Mouse (Mus musculus): ENCODE data around the gene Dppa4. TPM values are rescaled to one million over a fixed set of nuclear protein-coding genes. Genes with fewer than 3 reads are reported as not detected.

The Dppa4 gene
- polyA plus RNA-seq, 1 experiment from 2014 or later, result not detected

DNA sequence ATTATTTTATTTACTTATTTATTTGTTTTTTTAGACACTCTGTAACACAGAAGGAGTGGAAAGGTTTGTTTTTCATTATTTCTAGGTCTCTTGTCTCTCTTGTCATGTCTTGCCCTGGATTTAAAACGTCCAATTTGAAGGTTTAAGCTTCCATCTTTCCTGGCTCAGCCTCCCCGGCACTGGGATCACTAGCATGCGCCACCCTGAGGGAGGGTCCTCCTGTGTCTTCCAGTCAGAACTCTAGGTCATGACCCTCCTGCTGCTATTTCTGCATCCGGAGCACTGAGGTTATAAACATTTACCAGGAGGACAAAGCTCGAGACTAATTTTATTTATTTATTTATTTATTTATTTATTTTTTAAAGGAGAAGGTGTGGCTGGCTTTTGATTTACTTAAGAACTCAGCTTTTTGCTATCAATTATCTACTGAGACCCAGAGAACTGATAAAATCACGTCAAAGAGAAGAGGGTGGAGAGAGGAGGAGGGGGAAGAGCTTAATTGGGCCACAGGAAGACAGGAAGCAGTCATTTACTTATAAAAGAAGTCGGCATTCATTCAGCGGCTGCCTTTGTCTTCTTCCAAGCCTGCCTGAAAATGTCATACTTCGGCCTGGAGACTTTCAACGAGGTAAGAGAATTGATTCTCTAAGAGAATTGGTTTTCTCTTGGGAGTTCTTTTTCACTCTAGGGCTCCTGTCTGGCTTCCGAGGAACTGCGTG, 26.5 kb downstream of the Dppa4 start:
- Histone ChIP-seq H3K36me3 (ENCODE audit: control insufficient read depth, insufficient read depth, low read length) (no peaks in the 10 kb centered on the region), H3K4me2 (ENCODE audit: low read depth, low read length) (no peak overlapping the region), H3K9ac (replicated peaks; ENCODE audit: low read depth, low read length) (no peak overlapping the region), H3K4me1 (ENCODE audit: control insufficient read depth, insufficient read depth, low read length) (no peaks in the 10 kb centered on the region), H3K27me3 (ENCODE audit: control insufficient read depth, insufficient read depth, low read length) (no peaks in the 10 kb centered on the region), H3K27ac (ENCODE audit: low read depth, low read length) (no peak overlapping the region), H3K9me3 (ENCODE audit: control insufficient read depth, low read length) (no peaks in the 10 kb centered on the region), H3K4me3 (ENCODE audit: low read depth, low read length) (no peak overlapping the region)
- no peak for ATAC-seq (ENCODE audit: low read depth)
- WGBS, result 80% methylated on average over 12 of the region's 12 CpGs

DNA sequence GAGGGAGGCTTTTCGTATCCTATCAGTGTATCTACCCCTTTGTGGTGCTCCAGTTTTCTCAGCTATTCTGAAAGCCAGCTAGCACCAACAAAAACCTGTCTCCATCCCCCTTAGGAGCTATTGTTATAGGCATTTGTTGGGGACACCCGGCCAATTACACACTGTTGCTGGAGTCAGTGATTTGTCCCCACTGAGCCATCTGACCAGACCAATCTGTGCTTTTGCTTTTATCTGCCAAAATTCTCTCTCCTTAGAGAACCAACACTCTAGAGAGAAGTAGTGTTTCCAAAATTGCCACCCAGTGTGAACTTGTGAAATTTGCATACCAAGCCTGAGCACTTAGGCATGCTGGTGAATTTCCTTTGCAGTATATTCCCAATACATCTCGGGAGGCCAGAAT, 31.8 kb downstream of the Dppa4 start:
- H3K27ac ChIP-seq (ENCODE audit: low read depth, low read length), result no peak overlapping the region
- no peaks in the 10 kb centered on the region for H3K36me3 ChIP-seq (ENCODE audit: control insufficient read depth, insufficient read depth, low read length)
- no peaks in the 10 kb centered on the region for H3K9me3 ChIP-seq (ENCODE audit: control insufficient read depth, low read length)
- WGBS, result 93% methylated on average over 3 of the region's 3 CpGs
- H3K9ac ChIP-seq (replicated peaks; ENCODE audit: low read depth, low read length), result no peak overlapping the region
- ATAC-seq (ENCODE audit: low read depth), result no peak
- H3K4me1 ChIP-seq (ENCODE audit: control insufficient read depth, insufficient read depth, low read length), result no peaks in the 10 kb centered on the region
- no peak overlapping the region for H3K4me3 ChIP-seq (ENCODE audit: low read depth, low read length)
- no peak overlapping the region for H3K4me2 ChIP-seq (ENCODE audit: low read depth, low read length)
- H3K27me3 ChIP-seq (ENCODE audit: control insufficient read depth, insufficient read depth, low read length), result no peaks in the 10 kb centered on the region

DNA sequence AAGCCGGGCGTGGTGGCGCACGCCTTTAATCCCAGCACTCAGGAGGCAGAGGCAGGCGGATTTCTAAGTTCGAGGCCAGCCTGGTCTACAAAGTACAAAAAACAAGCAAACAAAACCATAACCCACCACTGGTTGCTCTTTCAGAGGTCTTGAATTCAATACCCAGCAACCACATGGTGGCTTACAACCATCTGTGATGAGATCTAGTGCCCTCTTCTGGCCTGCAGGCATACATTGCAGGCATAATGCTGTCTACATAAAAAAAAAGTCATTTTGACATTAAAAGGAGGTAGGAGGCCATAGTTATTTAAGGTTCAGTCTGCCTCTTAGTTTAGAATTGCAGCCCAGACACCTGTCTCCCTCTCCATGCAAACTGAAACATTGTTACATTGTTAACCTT, 37.2 kb downstream of the Dppa4 start:
- H3K27me3 ChIP-seq (ENCODE audit: control insufficient read depth, insufficient read depth, low read length), result no peaks in the 10 kb centered on the region
- no peak for ATAC-seq (ENCODE audit: low read depth)
- WGBS, result 97% methylated on average over 6 of the region's 6 CpGs

DNA sequence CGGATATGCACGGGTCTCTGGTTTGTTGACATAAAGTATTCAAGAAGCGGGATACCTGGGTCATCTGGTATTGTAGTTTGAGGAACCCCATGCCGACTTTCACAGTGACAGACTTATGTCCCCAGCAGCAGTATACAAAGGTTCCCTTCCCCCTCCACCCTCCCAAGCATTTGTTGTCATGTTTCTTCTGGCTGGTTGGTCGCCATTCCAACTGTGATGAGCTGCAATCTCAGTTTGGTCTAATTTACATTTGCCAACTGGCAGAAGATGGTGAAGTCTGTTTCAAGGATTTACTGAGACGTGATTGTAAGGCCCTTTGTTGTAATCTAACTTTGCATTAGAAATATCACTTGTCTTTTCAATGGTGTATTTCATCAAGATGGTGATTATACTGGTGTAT, 39.6 kb downstream of the Dppa4 start:
- H3K4me3 ChIP-seq (ENCODE audit: low read depth, low read length), result no peak overlapping the region
- H3K4me2 ChIP-seq (ENCODE audit: low read depth, low read length), result no peak overlapping the region
- no peak overlapping the region for H3K27ac ChIP-seq (ENCODE audit: low read depth, low read length)
- H3K9ac ChIP-seq (replicated peaks; ENCODE audit: low read depth, low read length), result no peak overlapping the region
- WGBS, result 71% methylated on average over 6 of the region's 6 CpGs
- no peak for ATAC-seq (ENCODE audit: low read depth)
- no peaks in the 10 kb centered on the region for H3K27me3 ChIP-seq (ENCODE audit: control insufficient read depth, insufficient read depth, low read length)
- H3K36me3 ChIP-seq (ENCODE audit: control insufficient read depth, insufficient read depth, low read length), result no peaks in the 10 kb centered on the region
- no peaks in the 10 kb centered on the region for H3K4me1 ChIP-seq (ENCODE audit: control insufficient read depth, insufficient read depth, low read length)
- no peaks in the 10 kb centered on the region for H3K9me3 ChIP-seq (ENCODE audit: control insufficient read depth, low read length)

More for the DNA sequence above, 37.2 kb downstream of the Dppa4 start:
- no peak overlapping the region for H3K9ac ChIP-seq (replicated peaks; ENCODE audit: low read depth, low read length)
- H3K4me2 ChIP-seq (ENCODE audit: low read depth, low read length), result no peak overlapping the region
- H3K27ac ChIP-seq (ENCODE audit: low read depth, low read length), result no peak overlapping the region
- H3K9me3 ChIP-seq (ENCODE audit: control insufficient read depth, low read length), result no peaks in the 10 kb centered on the region
- H3K4me1 ChIP-seq (ENCODE audit: control insufficient read depth, insufficient read depth, low read length), result no peaks in the 10 kb centered on the region
- no peak overlapping the region for H3K4me3 ChIP-seq (ENCODE audit: low read depth, low read length)
- no peaks in the 10 kb centered on the region for H3K36me3 ChIP-seq (ENCODE audit: control insufficient read depth, insufficient read depth, low read length)

DNA sequence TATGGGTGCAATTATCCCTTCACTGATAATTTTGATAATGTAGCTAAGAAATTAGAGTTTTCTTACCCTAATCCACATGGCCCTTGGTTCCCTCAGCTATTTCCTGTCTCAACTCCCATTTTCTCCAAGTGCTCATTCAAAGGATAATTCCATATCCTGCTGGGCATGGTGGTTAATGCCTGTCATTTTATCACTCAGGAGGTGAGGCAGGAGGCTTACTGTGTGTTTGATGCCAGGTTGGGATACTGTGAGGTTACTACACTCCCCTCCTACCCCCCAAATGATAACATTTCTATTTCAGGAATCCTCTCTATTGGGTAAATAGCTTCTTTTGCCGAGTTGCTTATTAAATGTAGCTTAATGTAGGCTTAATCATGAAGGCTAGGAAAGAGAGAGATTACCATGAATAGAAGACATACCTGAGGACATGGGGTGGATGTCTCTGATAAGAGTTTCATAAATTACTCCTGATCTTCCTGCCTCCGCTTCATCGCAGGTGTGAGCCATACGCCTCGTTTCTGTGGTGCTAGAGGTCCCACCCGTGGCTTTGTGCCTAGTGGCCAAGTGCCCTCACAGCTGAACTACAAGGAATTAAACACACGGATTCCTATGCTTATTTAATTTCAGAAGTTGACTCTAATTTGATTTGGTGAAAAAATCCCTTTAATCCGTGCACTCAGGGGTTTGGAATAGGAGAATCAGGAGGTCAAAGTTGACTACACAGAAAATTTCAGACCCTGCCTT, 40.2 kb downstream of the Dppa4 start:
- no peaks in the 10 kb centered on the region for H3K27me3 ChIP-seq (ENCODE audit: control insufficient read depth, insufficient read depth, low read length)
- H3K27ac ChIP-seq (ENCODE audit: low read depth, low read length), result no peak overlapping the region
- H3K36me3 ChIP-seq (ENCODE audit: control insufficient read depth, insufficient read depth, low read length), result no peaks in the 10 kb centered on the region
- H3K4me3 ChIP-seq (ENCODE audit: low read depth, low read length), result no peak overlapping the region
- no peak for ATAC-seq (ENCODE audit: low read depth)
- H3K4me1 ChIP-seq (ENCODE audit: control insufficient read depth, insufficient read depth, low read length), result no peaks in the 10 kb centered on the region
- H3K9ac ChIP-seq (replicated peaks; ENCODE audit: low read depth, low read length), result no peak overlapping the region
- WGBS, result 94% methylated on average over 8 of the region's 8 CpGs
- no peaks in the 10 kb centered on the region for H3K9me3 ChIP-seq (ENCODE audit: control insufficient read depth, low read length)
- no peak overlapping the region for H3K4me2 ChIP-seq (ENCODE audit: low read depth, low read length)

DNA sequence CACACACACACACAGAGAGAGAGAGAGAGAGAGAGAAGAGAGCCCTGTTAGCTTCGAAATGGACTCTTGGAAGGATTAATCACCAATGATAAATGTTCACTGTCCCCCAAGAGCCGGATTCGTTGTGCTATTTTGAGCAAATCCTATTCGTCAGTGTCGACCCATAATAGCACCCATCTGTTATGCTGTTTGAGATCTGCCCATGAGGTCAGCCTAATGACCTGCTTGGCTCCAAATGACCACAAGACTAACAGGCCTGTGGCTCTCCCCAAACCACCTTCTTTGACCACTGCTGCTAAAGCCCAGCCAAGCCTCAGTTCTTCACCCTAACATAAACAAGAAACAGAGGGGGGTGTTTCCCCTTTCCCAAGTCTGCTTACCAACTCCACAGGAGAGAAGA, 43.4 kb downstream of the Dppa4 start:
- no peaks in the 10 kb centered on the region for H3K9me3 ChIP-seq (ENCODE audit: control insufficient read depth, low read length)
- ATAC-seq (ENCODE audit: low read depth), result no peak
- H3K27me3 ChIP-seq (ENCODE audit: control insufficient read depth, insufficient read depth, low read length), result no peaks in the 10 kb centered on the region
- no peaks in the 10 kb centered on the region for H3K36me3 ChIP-seq (ENCODE audit: control insufficient read depth, insufficient read depth, low read length)
- no peak overlapping the region for H3K27ac ChIP-seq (ENCODE audit: low read depth, low read length)
- H3K9ac ChIP-seq (replicated peaks; ENCODE audit: low read depth, low read length), result no peak overlapping the region
- H3K4me3 ChIP-seq (ENCODE audit: low read depth, low read length), result no peak overlapping the region
- no peaks in the 10 kb centered on the region for H3K4me1 ChIP-seq (ENCODE audit: control insufficient read depth, insufficient read depth, low read length)
- WGBS, result 32% methylated on average over 5 of the region's 5 CpGs
- H3K4me2 ChIP-seq (ENCODE audit: low read depth, low read length), result no peak overlapping the region

DNA sequence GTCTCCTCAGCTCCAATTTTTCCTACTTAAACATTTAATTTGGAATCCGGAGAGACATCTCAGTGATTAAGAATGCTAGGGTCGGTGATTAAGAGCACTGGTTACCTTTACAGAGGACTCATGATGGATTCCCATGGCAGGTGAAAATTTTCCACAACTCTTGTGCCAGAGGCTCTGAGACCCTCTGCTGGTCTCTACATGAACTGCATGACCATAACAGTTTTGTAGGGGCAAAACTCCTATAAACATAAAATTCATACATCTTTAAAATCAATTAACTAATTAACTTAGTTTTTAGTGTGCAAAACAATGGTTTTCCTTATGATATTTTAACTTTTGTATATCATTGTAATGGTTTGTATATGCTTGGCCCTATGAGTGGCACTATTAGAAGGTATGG, 44.9 kb downstream of the Dppa4 start:
- H3K4me1 ChIP-seq (ENCODE audit: control insufficient read depth, insufficient read depth, low read length), result no peaks in the 10 kb centered on the region
- H3K27ac ChIP-seq (ENCODE audit: low read depth, low read length), result no peak overlapping the region
- ATAC-seq (ENCODE audit: low read depth), result no peak
- WGBS, result 97% methylated on average over 2 of the region's 2 CpGs
- H3K36me3 ChIP-seq (ENCODE audit: control insufficient read depth, insufficient read depth, low read length), result no peaks in the 10 kb centered on the region
- no peak overlapping the region for H3K9ac ChIP-seq (replicated peaks; ENCODE audit: low read depth, low read length)
- no peak overlapping the region for H3K4me3 ChIP-seq (ENCODE audit: low read depth, low read length)
- H3K4me2 ChIP-seq (ENCODE audit: low read depth, low read length), result no peak overlapping the region
- H3K9me3 ChIP-seq (ENCODE audit: control insufficient read depth, low read length), result no peaks in the 10 kb centered on the region
- no peaks in the 10 kb centered on the region for H3K27me3 ChIP-seq (ENCODE audit: control insufficient read depth, insufficient read depth, low read length)

DNA sequence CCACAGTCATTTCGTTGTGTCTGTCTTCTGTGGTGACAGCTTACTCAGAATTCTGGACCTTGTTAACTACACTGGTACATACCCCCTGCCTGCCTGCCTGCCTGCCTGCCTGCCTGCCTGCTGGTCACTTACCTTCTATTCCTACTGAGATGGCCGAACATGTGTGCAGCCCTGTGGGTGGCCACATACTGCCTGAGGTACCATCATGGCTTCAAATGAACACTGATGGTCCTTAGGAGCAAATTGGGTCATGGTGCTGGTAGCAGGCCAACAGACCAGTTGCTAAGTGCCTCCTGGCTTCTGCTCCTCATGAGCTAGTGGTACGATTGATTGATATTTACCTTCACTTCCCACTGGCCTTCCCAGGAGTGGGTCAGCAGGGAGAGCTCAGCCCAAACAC, 48.3 kb downstream of the Dppa4 start:
- Histone ChIP-seq H3K36me3 (ENCODE audit: control insufficient read depth, insufficient read depth, low read length) (no peaks in the 10 kb centered on the region), H3K27me3 (ENCODE audit: control insufficient read depth, insufficient read depth, low read length) (no peaks in the 10 kb centered on the region), H3K4me1 (ENCODE audit: control insufficient read depth, insufficient read depth, low read length) (no peaks in the 10 kb centered on the region), H3K9me3 (ENCODE audit: control insufficient read depth, low read length) (no peaks in the 10 kb centered on the region), H3K4me2 (ENCODE audit: low read depth, low read length) (no peak overlapping the region), H3K27ac (ENCODE audit: low read depth, low read length) (no peak overlapping the region), H3K9ac (replicated peaks; ENCODE audit: low read depth, low read length) (no peak overlapping the region), H3K4me3 (ENCODE audit: low read depth, low read length) (no peak overlapping the region)
- WGBS, result 86% methylated on average over 3 of the region's 3 CpGs
- ATAC-seq (ENCODE audit: low read depth), result no peak

DNA sequence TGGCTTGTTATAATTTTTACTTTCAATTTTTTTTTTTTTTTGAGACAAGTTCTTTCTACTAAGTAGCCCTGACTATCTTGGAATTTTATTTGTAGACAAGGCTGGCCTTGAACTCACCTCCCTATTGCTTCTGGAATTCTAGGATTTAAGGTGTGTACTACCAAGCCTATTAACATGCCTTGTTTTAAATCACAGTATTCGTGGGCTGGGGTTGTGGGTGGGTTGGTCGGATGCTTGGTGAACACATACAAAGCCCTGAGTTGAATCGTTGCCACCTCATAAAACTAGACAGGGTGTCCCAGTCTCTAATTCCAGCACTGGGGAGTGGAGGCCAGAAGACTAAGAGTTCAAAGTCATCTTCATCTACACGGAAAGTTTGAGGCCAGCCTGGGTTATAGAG, 51.8 kb downstream of the Dppa4 start:
- no peak for ATAC-seq (ENCODE audit: low read depth)
- Histone ChIP-seq H3K27ac (ENCODE audit: low read depth, low read length) (no peak overlapping the region), H3K4me3 (ENCODE audit: low read depth, low read length) (no peak overlapping the region), H3K9me3 (ENCODE audit: control insufficient read depth, low read length) (no peaks in the 10 kb centered on the region), H3K4me1 (ENCODE audit: control insufficient read depth, insufficient read depth, low read length) (no peaks in the 10 kb centered on the region), H3K36me3 (ENCODE audit: control insufficient read depth, insufficient read depth, low read length) (no peaks in the 10 kb centered on the region), H3K9ac (replicated peaks; ENCODE audit: low read depth, low read length) (no peak overlapping the region), H3K4me2 (ENCODE audit: low read depth, low read length) (no peak overlapping the region), H3K27me3 (ENCODE audit: control insufficient read depth, insufficient read depth, low read length) (no peaks in the 10 kb centered on the region)
- WGBS, result 86% methylated on average over 4 of the region's 4 CpGs

Data from neural tube, embryonic 14.5 days (tissue).